Mouse (Mus musculus): ENCODE data around the gene Mthfd1l. TPM values are rescaled to one million over a fixed set of nuclear protein-coding genes. Genes with fewer than 3 reads are reported as not detected.

Mthfd1l gene
- 32.3 to 35.9 TPM (median 33.3 TPM) in 4 replicates for total RNA-seq (2023)

DNA sequence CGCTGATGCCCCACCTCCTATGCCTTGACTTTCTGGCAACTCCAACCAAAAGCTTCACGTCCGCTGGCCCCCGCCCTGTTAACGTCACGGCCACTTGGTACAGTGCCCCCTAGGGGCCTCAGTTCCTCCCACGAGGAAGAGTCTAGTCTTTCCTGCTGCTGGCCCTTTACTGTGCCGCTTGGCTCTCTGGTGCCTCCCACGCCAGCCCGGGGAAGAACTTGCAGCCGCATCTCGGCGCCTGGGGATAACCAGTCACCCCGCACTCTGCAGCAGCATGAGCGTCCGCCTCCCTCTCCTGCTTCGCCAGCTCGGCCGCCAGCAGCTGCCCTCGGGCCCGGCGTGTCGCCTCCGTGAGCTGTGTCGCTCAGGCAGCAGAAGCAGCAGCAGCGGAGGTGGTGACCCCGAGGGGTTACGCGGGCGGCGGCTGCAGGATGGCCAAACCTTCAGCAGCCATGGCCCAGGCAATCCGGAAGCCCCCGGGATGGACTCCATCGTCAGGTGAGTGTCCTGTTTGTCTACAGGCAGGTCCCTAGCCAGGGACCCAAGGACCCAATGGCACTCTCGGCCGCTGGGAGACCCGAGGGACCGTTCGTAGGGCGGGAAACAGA lies at the start of gene Mthfd1l:
Gene Mthfd1l, plus strand, starts transcription at position 138 of the 608 bp plus-strand sequence.

Other genes with a start within 250 kb of the Mthfd1l start
- 0.24 TPM in 1 of 4 replicates, not detected in the others for gene Plekhg1, start 232.8 kb upstream of the Mthfd1l start, total RNA-seq (2023)